Mouse (Mus musculus) heart, adult 2 months (tissue): ENCODE measurements around the gene Zbtb7b.

ENCODE experiments used
- CTCF ChIP-seq: fragments of 200-600 bp; IDR thresholded peaks from 2 replicates; pipeline ENCODE4 v1.8.1; 2022; ENCODE audit warnings: antibody characterized with exemption, mild to moderate bottlenecking, moderate library complexity
- EP300 ChIP-seq: fragments of 200-500 bp; IDR thresholded peaks from 2 replicates; pipeline ENCODE4 v1.6.1; 2011; ENCODE audit warnings: low read depth, low read length, control low read depth; ENCODE audit not compliant: insufficient read depth

DNA sequence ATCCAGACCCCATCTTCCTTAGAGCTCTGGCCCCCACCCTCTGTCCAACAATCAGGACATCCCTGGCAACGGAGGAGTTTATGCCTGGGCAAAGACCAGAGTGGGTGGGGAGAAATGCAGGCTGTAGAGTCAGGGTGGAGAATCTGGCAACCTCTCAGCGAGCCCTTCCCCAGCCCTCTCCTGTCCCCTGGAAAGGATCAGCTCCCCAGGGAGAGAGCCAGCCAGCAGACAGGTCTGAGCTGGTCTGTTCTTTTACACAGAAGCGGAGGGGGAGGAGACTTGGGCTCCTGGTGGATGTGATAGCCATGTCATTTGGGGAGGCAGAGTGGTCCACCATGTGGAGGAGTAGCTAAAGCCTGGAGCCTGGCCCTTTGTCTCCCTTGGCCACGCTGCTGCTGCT lies 66.0 kb downstream of the Zbtb7b start:
- TF ChIP-seq CTCF, result no peak
- TF ChIP-seq EP300, result no peak
